Comparison of ENCODE assay signal across 8 mouse cellular contexts in genomic region chr5:144158604-144159003, GRCm38 (mm10). TPM values are rescaled to one million over a fixed set of nuclear protein-coding genes. Genes with fewer than 3 reads are reported as not detected.
A peak's percentile ranks its signal among the peaks of the same experiment; 100 is the strongest.
DNase-seq lines count a peak whose midpoint lies in the region; ATAC-seq and TF ChIP-seq lines count a peak whose summit lies in the region.

No protein-coding gene starts in this region.

- no peak overlapping the region for H3K9ac ChIP-seq in intestine, embryonic 15.5 days
- no peak overlapping the region for H3K9ac ChIP-seq in stomach, embryonic 16.5 days (ENCODE audit: low read length)

- H3K9me3 ChIP-seq in intestine, embryonic 15.5 days, result no peaks in the 10 kb centered on the region
- H3K9me3 ChIP-seq in stomach, embryonic 16.5 days (replicated peaks; ENCODE audit: control insufficient read depth, low read length), result no peaks in the 10 kb centered on the region

- no peak for DNase-seq in left cerebral cortex, adult 2 months (ENCODE audit: extremely low spot score in 1 of 2, low spot score in 2 of 2)
- DNase-seq in left cerebral cortex, adult 11 months (ENCODE audit: low spot score), result no peak
- DNase-seq in brain, adult 2 months (ENCODE audit: low read depth, low spot score), result peak; percentile 67
- DNase-seq in gastrocnemius, postnatal 10 days, result peak; percentile 57
- DNase-seq in lung, adult 18-20 months, result peak; percentile 87 to 91

- 13% methylated on average over 4 of the region's 4 CpGs for WGBS in intestine, embryonic 15.5 days
- 17% methylated on average over 4 of the region's 4 CpGs for WGBS in stomach, embryonic 16.5 days

- intact Hi-C loops in left cerebral cortex, adult 2 months (cut with DNase I), result no loop called here

- H3K4me3 ChIP-seq in left cerebral cortex, adult 2 months, result no peak overlapping the region
- no peak overlapping the region for H3K4me3 ChIP-seq in intestine, embryonic 15.5 days (replicated peaks)
- no peak overlapping the region for H3K4me3 ChIP-seq in stomach, embryonic 16.5 days (replicated peaks; ENCODE audit: low read length)

- H3K36me3 ChIP-seq in intestine, embryonic 15.5 days, result no peaks in the 10 kb centered on the region
- 0 out of 2 replicates have a peak, but pooled peaks cover 3% of the 10 kb centered on the region for H3K36me3 ChIP-seq in stomach, embryonic 16.5 days (ENCODE audit: control insufficient read depth, insufficient read depth, low read length)

- peak; percentile 94 for ATAC-seq in intestine, embryonic 15.5 days
- peak; percentile 91 for ATAC-seq in stomach, embryonic 16.5 days (ENCODE audit: insufficient read depth, low FRiP score)
- no peak for ATAC-seq in CD4-positive, CD25-positive, alpha-beta regulatory T cell, adult 4 months

- H3K27me3 ChIP-seq in intestine, embryonic 15.5 days (replicated peaks), result no peaks in the 10 kb centered on the region
- H3K27me3 ChIP-seq in stomach, embryonic 16.5 days (ENCODE audit: control insufficient read depth, insufficient read depth, low read length), result no peaks in the 10 kb centered on the region

- no peak for TF ChIP-seq CTCF in left cerebral cortex, adult 2 months (IDR thresholded peaks at IDR 0.05)

- no peak overlapping the region for H3K4me2 ChIP-seq in intestine, embryonic 15.5 days (replicated peaks)
- H3K4me2 ChIP-seq in stomach, embryonic 16.5 days (ENCODE audit: low read depth, low read length), result peak overlapping the region; percentile 12; the same call in 1 of the 2 replicates

- peaks cover 11% of the 10 kb centered on the region for H3K4me1 ChIP-seq in intestine, embryonic 15.5 days (replicated peaks)
- H3K4me1 ChIP-seq in stomach, embryonic 16.5 days (ENCODE audit: control insufficient read depth, insufficient read depth, low read length), result peaks cover 18% of the 10 kb centered on the region

- H3K27ac ChIP-seq in left cerebral cortex, adult 2 months, result peak overlapping the region; percentile 59
- H3K27ac ChIP-seq in intestine, embryonic 15.5 days, result peak overlapping the region; percentile 66
- H3K27ac ChIP-seq in stomach, embryonic 16.5 days (ENCODE audit: low read length), result peak overlapping the region; percentile 96

RNA-seq across cellular contexts. Expression of gene Bhlha15, which starts 31.5 kb away (rescaled TPM):
- under 1 TPM; 0.35 to 0.43 TPM for total RNA-seq in left cerebral cortex, adult 2 months (2021)
- under 1 TPM in 1 of 2 experiments, not detected in 1; 0.32 TPM for total RNA-seq in gastrocnemius, postnatal 10 days (2021)
- 7.6 and 15.3 TPM in 2 replicates for polyA plus RNA-seq in intestine, embryonic 15.5 days (2015; fragmentation: Nextera tagmentation; extraction: Ambion mirVana)
- 21.3 and 23.0 TPM in 2 replicates for polyA plus RNA-seq in stomach, embryonic 16.5 days (2015; fragmentation: Nextera tagmentation; extraction: Ambion mirVana)
- under 1 TPM in 1 of 2 experiments, not detected in 1; 0.39 TPM for polyA plus RNA-seq in CD4-positive, CD25-positive, alpha-beta regulatory T cell, adult 4 months (2017; shearing (Covaris generic))

RNA-seq across cellular contexts. Expression of gene Lmtk2, which starts 58.4 kb away (rescaled TPM):
- 100 to 1,000 TPM; 171 to 173 TPM for total RNA-seq in left cerebral cortex, adult 2 months (2021)
- total RNA-seq in gastrocnemius, postnatal 10 days (2021), result 10 to 100 TPM; 12.5 to 13.8 TPM
- polyA plus RNA-seq in intestine, embryonic 15.5 days (2015; fragmentation: Nextera tagmentation; extraction: Ambion mirVana), result 5.6 and 6.7 TPM in 2 replicates
- polyA plus RNA-seq in stomach, embryonic 16.5 days (2015; fragmentation: Nextera tagmentation; extraction: Ambion mirVana), result 6.5 TPM in 2 replicates
- 1 to 10 TPM; 3.7 to 3.9 TPM for polyA plus RNA-seq in CD4-positive, CD25-positive, alpha-beta regulatory T cell, adult 4 months (2017; shearing (Covaris generic))

Comparison
In these comparisons a context has a peak if more than half of its experiments do, and no peak if none do; other contexts are left out.
1. DNase-seq: peak in brain, adult 2 months (single experiment), gastrocnemius, postnatal 10 days (single experiment) and lung, adult 18-20 months (2 of 2); none in left cerebral cortex, adult 2 months (0 of 2) and left cerebral cortex, adult 11 months (single experiment).
2. Peak in every context shown above with its lines, with median percentiles within 50 percentile points of each other: H3K27ac ChIP-seq.